Mouse (Mus musculus) CH12.LX (cell line): ENCODE data around the gene Nup133. TPM values are rescaled to one million over a fixed set of nuclear protein-coding genes. Genes with fewer than 3 reads are reported as not detected.

ENCODE experiments used
- DNase-seq: peaks from one replicate; pipeline ENCODE4 v3.0.0-alpha.2; 2013; ENCODE audit errors: extremely low read depth
- H3K27ac ChIP-seq: 2 replicates; pipeline ENCODE4 v1.5.1; 2012; ENCODE audit warnings: low read depth, mild to moderate bottlenecking, control low read depth, moderate library complexity; ENCODE audit not compliant: insufficient read depth
- H3K27me3 ChIP-seq: replicated peaks from 2 replicates; pipeline ENCODE3; 2012; ENCODE audit warnings: inconsistent platforms
- H3K36me3 ChIP-seq, 2 experiments: replicated peaks in 1 of 2; 2 replicates each; pipeline versions ENCODE3 to v1.6.1; 2012; ENCODE audit warnings: inconsistent platforms in 1 of 2, low read length in 1 of 2, mild to moderate bottlenecking in 1 of 2, mixed read lengths in 1 of 2, moderate library complexity in 1 of 2; ENCODE audit not compliant: control insufficient read depth in 1 of 2, insufficient read depth in 1 of 2
- H3K4me1 ChIP-seq, 2 experiments: 2 replicates each; pipeline ENCODE4 v1.6.1; 2012; ENCODE audit warnings: inconsistent platforms in 1 of 2, moderate library complexity in 1 of 2; ENCODE audit not compliant: insufficient read depth in 2 of 2, control insufficient read depth in 1 of 2
- H3K4me2 ChIP-seq: 2 replicates; pipeline ENCODE4 v1.6.1; 2012; ENCODE audit warnings: low read depth, mild to moderate bottlenecking, control low read depth; ENCODE audit not compliant: poor library complexity, insufficient read depth, severe bottlenecking
- H3K4me3 ChIP-seq, 3 experiments: fragments of 150-350 bp in 1 of 3; sonication (generic) in 1 of 3; replicated peaks in 1 of 3; 2 replicates each; pipeline versions ENCODE3 to v1.5.1; 2011 to 2012; ENCODE audit warnings: low read depth in 2 of 3, low read length in 2 of 3, mild to moderate bottlenecking in 2 of 3, moderate library complexity in 2 of 3, control low read depth in 1 of 3, improper control_type of control experiment in 1 of 3, inconsistent platforms in 1 of 3, mixed read lengths in 1 of 3; ENCODE audit not compliant: poor library complexity in 1 of 3
- H3K79me2 ChIP-seq: replicated peaks from 2 replicates; pipeline ENCODE4 v1.6.1; 2012; ENCODE audit warnings: mild to moderate bottlenecking, moderate library complexity; ENCODE audit not compliant: control insufficient read depth, poor library complexity, insufficient read depth, severe bottlenecking; ENCODE audit errors: extremely low read depth
- H3K9ac ChIP-seq: 2 replicates; pipeline ENCODE4 v1.6.1; 2012; ENCODE audit warnings: low read depth, mild to moderate bottlenecking, control low read depth, moderate library complexity; ENCODE audit not compliant: insufficient read depth
- H3K9me3 ChIP-seq: replicated peaks from 2 replicates; pipeline ENCODE3; 2012; ENCODE audit warnings: low read length, inconsistent platforms, mixed read lengths
- CHD1 ChIP-seq: IDR thresholded peaks from 2 replicates; pipeline ENCODE4 v1.6.1; 2012; ENCODE audit warnings: low read depth, low read length, improper control_type of control experiment, inconsistent platforms
- CHD2 ChIP-seq: IDR thresholded peaks from 2 replicates; pipeline ENCODE4 v1.6.1; 2011; ENCODE audit warnings: low read length, improper control_type of control experiment
- E2F4 ChIP-seq: IDR thresholded peaks from 2 replicates; pipeline ENCODE4 v1.6.1; 2011; ENCODE audit warnings: low read depth, low read length, improper control_type of control experiment; ENCODE audit not compliant: insufficient replicate concordance
- EP300 ChIP-seq: IDR thresholded peaks from 2 replicates; pipeline ENCODE4 v1.6.1; 2011; ENCODE audit warnings: low read length, improper control_type of control experiment
- GABPA ChIP-seq: IDR thresholded peaks from 2 replicates; pipeline ENCODE4 v1.6.1; 2012; ENCODE audit warnings: low read depth, low read length, improper control_type of control experiment, inconsistent platforms; ENCODE audit not compliant: insufficient replicate concordance
- IRF4 ChIP-seq: IDR thresholded peaks from 2 replicates; pipeline ENCODE4 v1.6.1; 2014; ENCODE audit warnings: low read depth, mild to moderate bottlenecking, inconsistent platforms, low read length, improper control_type of control experiment
- JUN ChIP-seq: IDR thresholded peaks from 2 replicates; pipeline ENCODE4 v1.6.1; 2011; ENCODE audit warnings: low read depth, mild to moderate bottlenecking, low read length, improper control_type of control experiment, moderate library complexity; ENCODE audit not compliant: insufficient read depth
- JUND ChIP-seq: conservative IDR thresholded peaks from 2 replicates; pipeline ENCODE4 v1.6.1; 2011; ENCODE audit warnings: low read depth, low read length, improper control_type of control experiment
- KAT2A ChIP-seq: IDR thresholded peaks from 2 replicates; pipeline ENCODE4 v1.6.1; 2012; ENCODE audit warnings: low read length, improper control_type of control experiment, inconsistent platforms; ENCODE audit not compliant: insufficient replicate concordance
- MAX ChIP-seq: IDR thresholded peaks from 2 replicates; pipeline ENCODE4 v1.6.1; 2011; ENCODE audit warnings: low read length, improper control_type of control experiment
- MEF2A ChIP-seq: IDR thresholded peaks from 2 replicates; pipeline ENCODE4 v1.6.1; 2014; ENCODE audit warnings: low read depth, mild to moderate bottlenecking, inconsistent platforms, low read length, improper control_type of control experiment, borderline replicate concordance
- MYC ChIP-seq: IDR thresholded peaks from 2 replicates; pipeline ENCODE4 v1.6.1; 2011; ENCODE audit warnings: low read depth, mild to moderate bottlenecking, improper control_type of control experiment, low read length
- NELFE ChIP-seq: IDR thresholded peaks from 2 replicates; pipeline ENCODE4 v1.6.1; 2011; ENCODE audit warnings: low read depth, low read length, improper control_type of control experiment
- PAX5 ChIP-seq: IDR thresholded peaks from 2 replicates; pipeline ENCODE4 v1.6.1; 2012; ENCODE audit warnings: low read length, inconsistent platforms, mixed read lengths
- POLR2AphosphoS2 ChIP-seq: IDR thresholded peaks from 2 replicates; pipeline ENCODE4 v1.6.1; 2011; ENCODE audit warnings: low read depth, low read length, improper control_type of control experiment
- RCOR1 ChIP-seq: conservative IDR thresholded peaks from 2 replicates; pipeline ENCODE4 v1.6.1; 2012; ENCODE audit warnings: low read depth, mild to moderate bottlenecking, inconsistent platforms, low read length, improper control_type of control experiment
- SIN3A ChIP-seq: IDR thresholded peaks from 2 replicates; pipeline ENCODE4 v1.6.1; 2012; ENCODE audit warnings: low read length, improper control_type of control experiment, inconsistent platforms
- SMC3 ChIP-seq: IDR thresholded peaks from 2 replicates; pipeline ENCODE4 v1.6.1; 2011; ENCODE audit warnings: low read depth, low read length, improper control_type of control experiment
- TBP ChIP-seq: conservative IDR thresholded peaks from 2 replicates; pipeline ENCODE4 v1.6.1; 2011; ENCODE audit warnings: low read depth, low read length, improper control_type of control experiment
- TCF12 ChIP-seq: IDR thresholded peaks from 2 replicates; pipeline ENCODE4 v1.6.1; 2014; ENCODE audit warnings: low read depth, mild to moderate bottlenecking, inconsistent platforms, low read length, improper control_type of control experiment
- UBTF ChIP-seq: IDR thresholded peaks from 2 replicates; pipeline ENCODE4 v1.6.1; 2012; ENCODE audit warnings: low read depth, mild to moderate bottlenecking, inconsistent platforms, low read length, improper control_type of control experiment, moderate library complexity
- USF1 ChIP-seq: IDR thresholded peaks from 2 replicates; pipeline ENCODE4 v1.6.1; 2014; ENCODE audit warnings: low read depth, mild to moderate bottlenecking, inconsistent platforms, low read length, improper control_type of control experiment
- ZKSCAN1 ChIP-seq: IDR thresholded peaks from 2 replicates; pipeline ENCODE4 v1.6.1; 2012; ENCODE audit warnings: low read depth, inconsistent platforms, low read length, improper control_type of control experiment, borderline replicate concordance
- ZNF384 ChIP-seq: IDR thresholded peaks from 2 replicates; pipeline ENCODE4 v1.6.1; 2012; ENCODE audit warnings: low read depth, low read length, improper control_type of control experiment, inconsistent platforms
- dilution Hi-C: fragments of 300-500 bp; cut with MboI; formaldehyde crosslinking; loops from 2 replicates; pipeline ENCODE4 v1.14.3; 2020; ENCODE audit warnings: low sequenced_read_pairs; ENCODE audit not compliant: extremely low pct_unique_long_range_greater_than_20kb, extremely low pct_ligation_motif_present
- in situ Hi-C: fragments of 300-500 bp; cut with MboI; formaldehyde crosslinking; loops from 3 replicates; pipeline ENCODE4 v1.14.3; 2019; ENCODE audit warnings: low sequenced_read_pairs, low pct_ligation_motif_present, low pct_unique_long_range_greater_than_20kb, mixed read lengths
- polyA plus RNA-seq: library from polyadenylated mRNA; unstranded; fragments of >175 nt; gene quantifications from 2 replicates; pipeline ENCODE4 v1.2.1, GENCODE M21; 2012; ENCODE audit warnings: low read depth; ENCODE audit not compliant: insufficient read length
- total RNA-seq, 2 experiments: library from RNA; depleted of rRNA; stranded (reverse); fragments of 300-350 nt in 1 of 2; fragments of >200 nt in 1 of 2; gene quantifications; 2 replicates each; pipeline ENCODE4 v1.2.3; 2012 to 2014

The Nup133 gene
- total and polyA plus RNA-seq, 3 experiments: 32.8 to 49.0 (median 39.6) TPM

GRCm38 (mm10) chr8:123891271-123891670 is 57.8 kb downstream of the Nup133 start:
- Histone ChIP-seq H3K9me3 (peaks cover 5% of the 10 kb centered on the region), H3K27ac (no peak overlapping the region), H3K36me3 (no peaks in the 10 kb centered on the region), H3K4me3 (no peak overlapping the region), H3K4me2 (no peak overlapping the region), H3K79me2 (no peaks in the 10 kb centered on the region), H3K4me1 (no peaks in the 10 kb centered on the region), H3K9ac (no peak overlapping the region), H3K27me3 (peaks cover 42% of the 10 kb centered on the region)
- in situ Hi-C loops (no loop called here), dilution Hi-C loops (no loop called here)
- no peak for DNase-seq
- TF ChIP-seq POLR2AphosphoS2 (no peak), E2F4 (no peak), GABPA (no peak), RCOR1 (no peak), CHD1 (no peak), TBP (no peak), KAT2A (no peak), PAX5 (no peak), MYC (no peak), SMC3 (no peak), NELFE (no peak), SIN3A (no peak), CHD2 (no peak), MEF2A (no peak), MAX (no peak), EP300 (no peak), ZKSCAN1 (no peak)

GRCm38 (mm10) chr8:123889797-123890196 is 59.3 kb downstream of the Nup133 start:
- Histone ChIP-seq H3K36me3 (no peaks in the 10 kb centered on the region), H3K4me1 (peaks cover 0 to 4% of the 10 kb centered on the region in 2 experiments; a peak in 2 of 4 replicates), H3K9me3 (peaks cover 5% of the 10 kb centered on the region), H3K4me3 (no peak overlapping the region), H3K9ac (no peak overlapping the region), H3K79me2 (no peaks in the 10 kb centered on the region), H3K4me2 (no peak overlapping the region), H3K27ac (no peak overlapping the region), H3K27me3 (peaks cover 55% of the 10 kb centered on the region)
- no peak for DNase-seq
- TF ChIP-seq IRF4 (no peak), TCF12 (no peak), EP300 (no peak), NELFE (no peak), JUND (no peak), GABPA (no peak), KAT2A (no peak), SIN3A (no peak), UBTF (no peak), E2F4 (no peak), USF1 (no peak), CHD2 (no peak), JUN (no peak), MYC (no peak), ZNF384 (no peak), POLR2AphosphoS2 (no peak)
- dilution Hi-C loops: no loop called here
- in situ Hi-C loops: no loop called here
